Mouse (Mus musculus): Measurements from ENCODE around the gene Fabp6.

Gene Fabp6

GRCm38 (mm10) chr11:43601440-43601839 is at the start of gene Fabp6:
Fabp6 (minus strand) TSS chr11:43601540.
- no peak for DNase-seq (ENCODE audit: low spot score in 2 of 2)

DNA sequence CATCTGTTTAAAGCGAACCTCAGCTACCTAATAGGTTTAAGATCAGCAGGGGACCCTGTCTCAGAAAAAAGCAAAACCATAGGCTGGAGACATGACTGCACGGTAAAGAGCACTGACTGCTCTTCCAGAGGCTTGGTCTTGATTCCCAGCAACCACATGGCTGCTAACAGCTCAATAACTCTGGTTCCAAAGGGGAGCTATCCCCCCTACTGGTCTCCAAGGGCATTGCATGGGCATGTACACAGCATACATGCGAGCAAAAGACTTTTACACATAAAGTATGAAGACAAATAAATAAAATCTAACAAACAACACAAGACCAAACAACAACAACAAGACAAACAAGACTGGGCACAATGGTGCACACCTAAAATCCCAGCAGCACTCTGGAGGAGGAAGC is 43.9 kb upstream of the Fabp6 start:
- no peak for DNase-seq (ENCODE audit: low spot score in 2 of 2)

- DNase-seq (ENCODE audit: low spot score in 2 of 2): peak; percentile 63 to 83
These were observed 41.8 kb upstream of the Fabp6 start for GRCm38 (mm10) chr11:43643180-43643591.

DNA sequence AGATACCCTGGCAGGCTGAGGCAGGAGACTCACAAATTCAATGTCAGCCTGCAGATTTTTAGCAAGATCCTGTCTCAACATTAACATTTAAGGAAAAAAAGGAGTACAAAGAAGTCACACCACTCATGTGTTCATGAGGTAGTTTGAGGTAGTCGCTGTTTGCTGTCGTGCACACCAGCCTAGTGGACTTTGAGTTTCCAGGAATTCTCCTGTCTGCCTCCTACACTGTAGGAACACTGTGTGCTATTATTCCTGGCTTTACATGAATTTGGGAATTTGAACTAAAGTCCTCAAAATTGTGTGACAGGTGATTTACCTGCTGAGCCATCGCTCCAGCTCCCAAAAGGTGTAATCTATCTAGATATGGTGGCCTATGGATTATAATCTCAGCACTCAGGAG is 37.1 kb upstream of the Fabp6 start:
- DNase-seq (ENCODE audit: low spot score in 2 of 2): no peak

- DNase-seq (ENCODE audit: low spot score in 2 of 2): no peak
These were observed 35.4 kb upstream of the Fabp6 start for GRCm38 (mm10) chr11:43636761-43637160.

- peak; percentile 37 to 50 for DNase-seq (ENCODE audit: low spot score in 2 of 2)
These were observed 32.5 kb upstream of the Fabp6 start for GRCm38 (mm10) chr11:43633658-43634401.

- DNase-seq (ENCODE audit: low spot score in 2 of 2): no peak
These were observed 31.8 kb upstream of the Fabp6 start for GRCm38 (mm10) chr11:43633165-43633564.

DNA sequence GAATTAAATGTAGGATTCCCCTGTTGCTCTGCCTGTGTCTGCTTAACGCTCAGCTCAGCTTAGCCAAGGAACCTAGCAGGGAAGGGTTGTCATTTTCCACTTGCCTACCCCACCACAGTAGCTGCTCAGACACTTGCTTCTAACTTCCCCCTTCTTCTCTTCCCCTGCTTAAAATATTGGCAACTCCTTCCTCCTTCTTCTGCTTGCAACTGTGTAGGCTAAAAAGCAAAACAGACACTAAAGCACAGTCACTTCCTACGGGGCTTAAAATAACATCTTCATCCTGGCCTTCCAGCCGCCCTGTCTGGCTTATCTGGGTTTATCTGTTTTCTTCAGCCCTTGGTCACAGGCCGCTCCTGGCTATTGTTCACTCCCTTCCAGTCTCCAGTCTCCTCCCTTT is 31.2 kb upstream of the Fabp6 start:
- DNase-seq (ENCODE audit: low spot score in 2 of 2): no peak

DNA sequence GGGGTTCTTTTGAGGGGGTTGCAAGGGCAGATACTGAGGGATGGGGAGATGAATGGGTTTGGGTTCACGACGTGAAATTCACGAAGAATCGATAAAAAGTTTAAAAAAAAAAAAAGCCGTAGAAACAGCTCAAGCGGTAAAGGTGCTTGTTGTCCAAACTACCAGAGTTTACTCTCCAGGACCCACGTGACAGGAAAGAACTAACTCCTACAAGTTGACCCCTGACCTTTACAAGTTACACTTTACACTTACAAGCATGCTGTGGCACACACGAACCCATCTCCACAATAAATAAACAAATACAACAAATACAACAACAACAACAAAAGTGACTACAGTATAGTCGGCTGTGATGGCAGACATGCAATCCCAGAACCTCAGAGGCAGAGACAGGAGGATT is 30.3 kb upstream of the Fabp6 start:
- no peak for DNase-seq (ENCODE audit: low spot score in 2 of 2)

DNA sequence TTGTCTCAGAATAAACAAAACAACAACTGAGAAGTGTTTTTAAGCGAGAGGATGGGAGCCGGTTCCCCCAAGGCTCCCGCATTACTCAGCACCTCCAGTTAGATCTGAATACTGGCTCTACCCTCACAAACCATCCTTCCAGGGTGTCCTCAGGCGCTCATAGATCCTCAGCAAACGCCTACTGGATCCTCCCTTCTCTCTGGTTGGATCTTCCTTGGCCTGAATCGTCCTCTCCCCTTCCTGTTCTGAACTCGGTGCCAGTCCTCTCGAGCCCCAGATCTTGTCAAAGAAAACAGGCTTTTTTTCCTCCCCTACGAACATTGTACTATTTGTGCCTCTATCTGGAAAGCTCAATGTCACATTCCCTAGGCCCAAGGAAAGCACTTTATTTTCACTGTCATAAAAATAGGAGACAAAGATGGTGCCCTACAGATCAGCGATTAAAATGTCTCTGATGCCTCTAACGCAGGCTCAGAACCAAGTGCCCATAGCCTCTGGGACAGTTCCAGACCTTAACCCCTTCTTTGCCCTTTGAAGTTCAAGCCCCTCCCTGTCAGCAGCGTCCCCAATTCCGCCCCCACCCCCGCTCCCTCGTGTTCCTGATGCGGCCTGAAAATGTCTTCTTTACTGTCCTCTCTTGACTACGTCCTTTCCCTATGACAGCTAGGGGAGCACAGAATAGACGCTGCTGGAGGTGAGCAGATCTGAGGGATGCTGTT is 25.7 kb upstream of the Fabp6 start:
- no peak for DNase-seq (ENCODE audit: low spot score in 2 of 2)

GRCm38 (mm10) chr11:43626300-43626926 is 25.1 kb upstream of the Fabp6 start:
- peak in 1 of 2 experiments; percentile 29 for DNase-seq (ENCODE audit: low spot score in 2 of 2)

DNA sequence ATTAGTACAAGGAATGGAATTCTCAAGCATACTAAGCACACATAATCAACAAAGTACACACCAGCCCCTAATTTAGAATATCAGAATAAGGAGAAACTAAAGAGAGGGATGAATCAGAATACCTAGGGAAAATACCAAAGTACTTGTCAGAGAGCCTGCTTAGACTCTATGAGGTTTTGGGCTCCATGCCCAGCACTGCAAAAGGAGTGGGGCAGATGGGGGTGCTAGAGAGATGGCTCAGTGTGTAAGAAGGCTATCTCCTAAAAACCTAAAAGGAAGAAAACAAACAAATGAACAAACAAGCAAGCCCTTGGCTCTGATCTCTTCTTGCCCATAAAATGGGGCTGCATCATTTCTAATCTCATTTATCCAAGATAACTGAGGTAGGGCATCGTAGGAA is 23.0 kb upstream of the Fabp6 start:
- no peak for DNase-seq (ENCODE audit: low spot score in 2 of 2)

- DNase-seq (ENCODE audit: low spot score in 2 of 2): no peak
These were observed 20.4 kb upstream of the Fabp6 start for GRCm38 (mm10) chr11:43621769-43622168.

DNA sequence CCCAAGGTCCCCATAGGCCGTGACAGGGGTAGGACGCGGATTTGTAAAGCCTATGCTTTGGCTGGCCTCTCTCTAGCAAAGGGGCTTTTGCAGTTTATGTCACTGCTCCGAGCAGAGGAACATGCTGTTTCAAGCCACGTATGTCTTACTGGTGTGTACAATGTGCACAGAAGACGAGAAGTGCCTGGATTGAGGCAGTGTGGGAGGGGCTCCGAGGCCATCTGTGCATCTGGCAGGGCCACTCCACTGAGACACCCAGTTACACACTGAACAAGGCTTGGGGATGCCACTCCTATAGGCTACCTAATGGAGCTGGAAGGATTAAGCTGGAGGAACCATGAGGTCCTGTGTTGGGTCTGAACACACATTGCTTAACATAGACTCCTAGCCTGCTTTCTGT is 17.1 kb upstream of the Fabp6 start:
- no peak for DNase-seq (ENCODE audit: low spot score in 2 of 2)

DNA sequence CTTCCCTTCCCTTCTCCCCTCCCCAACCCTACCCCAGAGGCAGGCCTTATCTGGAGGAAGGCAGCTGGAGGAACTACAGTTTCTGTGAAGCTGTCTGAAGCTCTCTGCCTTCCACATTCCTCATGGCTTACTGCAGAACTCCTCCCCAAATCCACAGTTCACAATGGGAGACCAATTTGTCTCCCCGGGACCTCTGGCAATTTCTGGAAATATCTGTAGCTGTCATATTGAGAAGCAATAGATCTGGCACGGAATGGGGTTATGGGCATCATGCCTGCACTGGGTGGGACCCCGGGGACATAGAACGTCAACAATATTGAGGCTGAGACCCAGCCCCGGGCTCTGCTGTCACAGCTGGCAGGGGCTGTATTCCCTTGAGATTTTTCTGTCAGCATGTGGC is 16.6 kb upstream of the Fabp6 start:
- DNase-seq (ENCODE audit: low spot score in 2 of 2): no peak

DNA sequence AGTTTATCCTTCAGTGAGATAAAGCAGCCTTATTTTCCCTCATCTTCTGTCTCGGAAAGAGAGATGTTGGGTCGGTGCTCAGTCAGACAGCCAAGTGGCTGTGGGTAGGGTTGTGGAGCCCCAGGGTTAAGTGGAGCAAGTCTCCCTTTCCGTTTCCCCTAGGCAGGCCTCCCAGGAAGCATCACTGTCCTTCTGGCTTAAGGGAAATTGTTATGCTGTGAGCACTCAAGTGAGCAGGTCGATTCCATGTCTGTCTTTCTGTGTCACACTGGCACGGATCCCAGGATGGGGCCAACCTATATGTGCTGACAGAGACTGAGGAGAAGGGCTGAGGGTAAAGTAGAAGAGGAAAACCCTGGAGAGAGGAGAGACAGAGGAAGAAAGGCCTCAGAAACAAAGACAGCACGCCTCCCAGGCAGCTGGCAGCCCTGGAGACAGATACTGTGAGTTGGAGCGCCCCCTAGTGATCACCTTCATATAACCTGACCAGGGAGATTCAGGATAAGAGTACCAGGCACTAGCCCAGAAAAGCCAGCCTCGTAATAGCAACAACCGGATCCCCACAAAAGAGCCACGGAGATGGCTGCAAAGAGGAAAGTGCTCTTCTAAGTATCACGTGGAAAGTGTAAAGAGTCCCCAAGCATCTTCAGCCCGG is 11.6 kb upstream of the Fabp6 start:
- DNase-seq (ENCODE audit: low spot score in 2 of 2): peak; percentile 60 to 62

DNA sequence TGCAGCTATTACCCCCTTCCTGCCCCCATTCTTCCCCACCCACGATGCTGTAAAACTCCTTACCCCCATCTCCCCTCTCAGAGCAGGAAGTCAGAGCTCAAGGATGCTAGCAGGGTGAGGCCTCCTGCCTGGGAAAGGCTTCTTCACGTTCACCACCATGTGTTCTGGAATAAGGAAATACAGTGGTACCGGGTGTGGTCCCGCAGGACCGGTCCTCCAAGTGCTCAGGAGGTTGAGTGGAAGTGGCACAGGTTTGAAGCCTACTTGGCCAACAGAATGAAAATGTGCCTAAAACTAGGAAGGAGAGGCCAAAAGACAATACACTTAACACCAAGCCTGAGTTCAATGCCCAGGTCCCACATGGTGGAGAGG is 9.3 kb upstream of the Fabp6 start:
- peak in 1 of 2 experiments; percentile 26 for DNase-seq (ENCODE audit: low spot score in 2 of 2)

- DNase-seq (ENCODE audit: low spot score in 2 of 2): no peak
These were observed 8.8 kb upstream of the Fabp6 start for GRCm38 (mm10) chr11:43610006-43610661.

- DNase-seq (ENCODE audit: low spot score in 2 of 2): no peak
These were observed 7.1 kb upstream of the Fabp6 start for GRCm38 (mm10) chr11:43608440-43608839.

DNA sequence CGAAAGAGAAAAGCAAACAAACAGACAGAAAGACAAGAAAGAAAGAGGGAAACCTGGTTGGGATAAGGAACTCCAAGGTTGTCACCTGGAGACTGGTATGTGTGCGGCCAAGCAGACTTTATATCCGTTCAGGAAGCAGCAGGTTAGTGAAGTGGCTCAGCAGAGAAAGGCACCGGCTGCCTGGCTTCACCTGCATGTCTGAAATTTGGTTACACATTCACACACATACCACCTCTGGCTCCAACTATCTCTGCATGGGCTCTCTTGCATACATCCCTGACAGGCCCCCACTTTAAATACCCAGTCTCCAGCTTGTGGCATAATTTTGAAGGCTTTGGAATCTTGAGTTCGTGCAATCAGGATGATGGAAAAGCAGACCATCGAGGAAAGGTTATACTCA is 4.5 kb upstream of the Fabp6 start:
- no peak for DNase-seq (ENCODE audit: low spot score in 2 of 2)

- no peak for DNase-seq (ENCODE audit: low spot score in 2 of 2)
These were observed 3.6 kb upstream of the Fabp6 start for GRCm38 (mm10) chr11:43604891-43605290.

GRCm38 (mm10) chr11:43604207-43604606 is 2.9 kb upstream of the Fabp6 start:
- no peak for DNase-seq (ENCODE audit: low spot score in 2 of 2)
